Comparison of ENCODE assay signal across 11 mouse cellular contexts in the genomic region with DNA sequence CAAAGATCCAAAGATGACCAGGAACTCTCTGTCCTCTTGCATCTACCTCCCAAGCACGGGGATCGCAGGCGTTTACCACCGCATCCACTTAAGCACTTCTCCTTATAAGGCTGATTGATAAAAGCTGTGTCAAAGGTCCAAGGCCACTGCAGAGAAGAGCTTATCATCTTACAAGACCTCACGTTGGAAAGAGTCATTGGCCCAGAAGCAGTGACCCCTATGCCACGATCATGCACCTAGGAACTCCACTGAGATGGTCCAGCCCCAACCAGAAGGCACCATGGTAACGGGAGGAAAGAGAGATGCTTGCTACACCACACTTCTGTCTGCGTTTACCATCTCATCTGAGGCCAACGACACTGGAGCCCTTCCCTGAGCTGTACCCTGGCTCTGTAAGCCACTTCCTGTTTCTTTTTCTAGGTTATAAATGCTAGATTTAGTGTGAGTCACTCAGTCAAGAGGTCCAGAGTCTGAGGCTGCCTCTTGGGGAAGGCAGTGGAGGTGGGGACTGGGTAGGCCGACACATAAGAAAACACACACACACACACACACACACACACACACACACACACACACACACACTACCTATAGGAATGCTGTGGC.
DNase-seq lines count a peak whose midpoint lies in the region; ATAC-seq and TF ChIP-seq lines count a peak whose summit lies in the region.
"Had no signal": no experiment of that assay in that cellular context is flagged by ENCODE, and none has a peak within 500 bp of the region (broad histone marks: within the 10 kb centered on the region; RNA-seq: fewer than 3 reads in every experiment).

No protein-coding gene starts in this region.

- H3K4me2 ChIP-seq in liver, embryonic 14.5 days (ENCODE audit: low read depth) = no peak overlapping the region
- H3K4me2 ChIP-seq in liver, embryonic 12.5 days = no peak overlapping the region

- no peak for DNase-seq in liver, embryonic 14.5 days (ENCODE audit: low read depth in 3 of 3, low spot score in 3 of 3)
- peak; percentile 56 to 58 for DNase-seq in thymus, postnatal 10 days (ENCODE audit: low spot score in 2 of 2)
- DNase-seq in gastrocnemius, postnatal 4 days (ENCODE audit: low spot score in 2 of 2) = no peak
- DNase-seq in retina, embryonic 14.5 days (ENCODE audit: low spot score) = no peak
- no peak for DNase-seq in adrenal gland, postnatal 25 days
- DNase-seq: cerebellum, adult 8-10 months; kidney, postnatal 4 days; right cerebral cortex, postnatal 4 days had no signal

- no peak overlapping the region for H3K4me3 ChIP-seq in liver, embryonic 14.5 days (ENCODE audit: insufficient read depth in 1 of 2, low read depth in 2 of 2, low read length in 2 of 2)
- H3K4me3 ChIP-seq in liver, embryonic 12.5 days = no peak overlapping the region
- no peak overlapping the region for H3K4me3 ChIP-seq in bone marrow macrophage, adult 2 months (ENCODE audit: insufficient read depth, low read length)
- peak overlapping the region; percentile 78 for H3K4me3 ChIP-seq in megakaryocyte, embryonic 14.5 days (replicated peaks)

- peak; percentile 32; the same call in 1 of the 2 replicates for ATAC-seq in liver, embryonic 14.5 days (ENCODE audit: insufficient read depth)
- no peak for ATAC-seq in liver, embryonic 12.5 days

- H3K36me3 ChIP-seq in liver, embryonic 14.5 days (replicated peaks; ENCODE audit: control insufficient read depth, insufficient read depth, low read depth) = no peaks in the 10 kb centered on the region
- no peaks in the 10 kb centered on the region for H3K36me3 ChIP-seq in liver, embryonic 12.5 days
- no peaks in the 10 kb centered on the region for H3K36me3 ChIP-seq in megakaryocyte, embryonic 14.5 days (replicated peaks; ENCODE audit: low read length)

- TF ChIP-seq EP300 in liver, embryonic 14.5 days (IDR thresholded peaks at IDR 0.05; ENCODE audit: low read depth) = no peak

- no peaks in the 10 kb centered on the region for H3K9me3 ChIP-seq in liver, embryonic 14.5 days (ENCODE audit: control insufficient read depth, low read length)
- H3K9me3 ChIP-seq in liver, embryonic 12.5 days (replicated peaks) = no peaks in the 10 kb centered on the region
- H3K9me3 ChIP-seq in megakaryocyte, embryonic 14.5 days = peaks cover 5% of the 10 kb centered on the region

- H3K27me3 ChIP-seq in liver, embryonic 14.5 days (ENCODE audit: control insufficient read depth, insufficient read depth, low read length) = no peaks in the 10 kb centered on the region
- no peaks in the 10 kb centered on the region for H3K27me3 ChIP-seq in liver, embryonic 12.5 days (replicated peaks)
- peaks cover 27% of the 10 kb centered on the region for H3K27me3 ChIP-seq in megakaryocyte, embryonic 14.5 days (replicated peaks)

- H3K27ac ChIP-seq in liver, embryonic 14.5 days = no peak overlapping the region
- no peak overlapping the region for H3K27ac ChIP-seq in liver, embryonic 12.5 days
- H3K27ac ChIP-seq in bone marrow macrophage, adult 2 months (ENCODE audit: insufficient read depth, low read depth, low read length) = peak overlapping the region; percentile 77

- TF ChIP-seq CTCF in liver, embryonic 14.5 days (IDR thresholded peaks at IDR 0.05; ENCODE audit: low read depth) = no peak
- TF ChIP-seq CTCF in bone marrow macrophage, adult 2 months (IDR thresholded peaks at IDR 0.05; ENCODE audit: low read depth, low read length) = no peak

- no peak overlapping the region for H3K9ac ChIP-seq in liver, embryonic 14.5 days (replicated peaks)
- no peak overlapping the region for H3K9ac ChIP-seq in liver, embryonic 12.5 days

- no peak for TF ChIP-seq POLR2A in bone marrow macrophage, adult 2 months (IDR thresholded peaks at IDR 0.05; ENCODE audit: borderline replicate concordance, low read depth, low read length)

- peaks cover 2 to 27% of the 10 kb centered on the region in 2 experiments; a peak in 2 of 4 replicates for H3K4me1 ChIP-seq in liver, embryonic 14.5 days (replicated peaks; ENCODE audit: control insufficient read depth in 2 of 2, insufficient read depth in 2 of 2, low read length in 1 of 2)
- peaks cover 52% of the 10 kb centered on the region for H3K4me1 ChIP-seq in liver, embryonic 12.5 days
- peaks cover 57% of the 10 kb centered on the region for H3K4me1 ChIP-seq in bone marrow macrophage, adult 2 months (ENCODE audit: control insufficient read depth, insufficient read depth, low read length)
- peaks cover 64% of the 10 kb centered on the region for H3K4me1 ChIP-seq in megakaryocyte, embryonic 14.5 days

- WGBS in liver, embryonic 14.5 days (ENCODE audit: insufficient replicate concordance) = 34% methylated on average over 10 of the region's 10 CpGs
- 41% methylated on average over 10 of the region's 10 CpGs for WGBS in liver, embryonic 12.5 days (ENCODE audit: insufficient replicate concordance)

Comparison
In these comparisons a context has a peak if more than half of its experiments do, and no peak if none do; other contexts are left out.
1. DNase-seq: peak in thymus, postnatal 10 days (2 of 2); none in liver, embryonic 14.5 days (0 of 3), gastrocnemius, postnatal 4 days (0 of 2), retina, embryonic 14.5 days (single experiment) and adrenal gland, postnatal 25 days (single experiment).